Mouse (Mus musculus) Patski (cell line): ENCODE data around the gene Nrxn3. TPM values are rescaled to one million over a fixed set of nuclear protein-coding genes. Genes with fewer than 3 reads are reported as not detected.

Experiments used
- ATAC-seq: fragments of 100-300 bp; one replicate; pipeline ENCODE4 v1.8.0; 2021
- CTCF ChIA-PET: fragments of 350-600 bp; sonication (Branson Sonifier 250); formaldehyde crosslinking; loops from one replicate; lab custom pipeline; 2022; ENCODE audit warnings: inconsistent platforms; lab: Charles Lee
- POLR2A ChIA-PET: fragments of 350-600 bp; sonication (Branson Sonifier 250); formaldehyde crosslinking; loops from one replicate; lab custom pipeline; 2022; ENCODE audit warnings: antibody characterized with exemption, inconsistent platforms; lab: Charles Lee
- DNase-seq: peaks from one replicate; pipeline ENCODE4 v3.0.0-alpha.2; 2011; ENCODE audit warnings: low read depth, low spot score
- H3K27me3 ChIP-seq: fragments of 371-371 bp; one replicate; pipeline ENCODE4 v1.5.1; 2021
- CTCF ChIP-seq: fragments of 100-300 bp; IDR thresholded peaks from one replicate; pipeline ENCODE4 v1.5.1; 2021
- in situ Hi-C: fragments of 300-500 bp; cut with MboI; formaldehyde crosslinking; loops from 3 replicates; pipeline ENCODE4 v1.11.1; 2018; ENCODE audit warnings: low pct_unique_long_range_greater_than_20kb, mixed read lengths
- polyA plus RNA-seq: library from polyadenylated mRNA; unstranded; gene quantifications from one replicate; pipeline ENCODE4 v1.2.3, GENCODE M21; 2021

The Nrxn3 gene
- polyA plus RNA-seq, 1 experiment from 2014 or later = not detected

- POLR2A ChIA-PET = no interaction called here
- in situ Hi-C loops = loop anchor here (10.0 to 25.0 kb wide), 3 partner anchors 653 to 1816 kb away; no protein-coding TSS in a partner anchor
Measured at GRCm38 (mm10) chr12:89508970-89509369, 786.3 kb downstream of the Nrxn3 start.

DNA sequence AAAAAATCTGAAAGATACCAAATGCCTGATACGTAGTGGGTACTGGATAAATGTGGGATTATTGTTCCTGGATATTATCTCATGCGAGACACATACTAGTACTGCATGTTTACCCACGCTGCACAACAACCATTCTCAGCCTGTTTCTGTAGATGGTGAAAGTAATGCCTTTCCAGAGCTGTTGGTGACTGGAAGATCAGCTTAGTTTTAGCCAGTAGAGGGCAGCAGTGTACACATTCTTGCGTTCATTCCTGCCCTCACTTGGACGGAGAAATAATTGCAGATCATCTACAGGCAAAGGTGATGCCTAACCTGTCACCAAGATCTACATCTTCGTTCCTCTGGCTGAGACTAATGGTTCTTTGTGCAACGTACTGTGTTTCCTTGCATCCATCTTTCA is 791.1 kb downstream of the Nrxn3 start:
- POLR2A ChIA-PET = no interaction called here
- peak; percentile 68 for TF ChIP-seq CTCF
- ATAC-seq (peak; percentile 62), DNase-seq (no peak)
- in situ Hi-C loops = loop anchor here (25.0 kb wide), 2 partner anchors 649 to 874 kb away; no protein-coding TSS in a partner anchor
- CTCF ChIA-PET = interaction anchor here (1.0 kb wide), 1 partner anchor 885 kb away, joined by 5 read pairs; no protein-coding TSS in a partner anchor
- H3K27me3 ChIP-seq = no peaks in the 10 kb centered on the region

More at GRCm38 (mm10) chr12:89508970-89509369, 786.3 kb downstream of the Nrxn3 start:
- CTCF ChIA-PET = no interaction called here
- no peak for ATAC-seq
- no peak for TF ChIP-seq CTCF
- no peak for DNase-seq
- H3K27me3 ChIP-seq = no peaks in the 10 kb centered on the region

DNA sequence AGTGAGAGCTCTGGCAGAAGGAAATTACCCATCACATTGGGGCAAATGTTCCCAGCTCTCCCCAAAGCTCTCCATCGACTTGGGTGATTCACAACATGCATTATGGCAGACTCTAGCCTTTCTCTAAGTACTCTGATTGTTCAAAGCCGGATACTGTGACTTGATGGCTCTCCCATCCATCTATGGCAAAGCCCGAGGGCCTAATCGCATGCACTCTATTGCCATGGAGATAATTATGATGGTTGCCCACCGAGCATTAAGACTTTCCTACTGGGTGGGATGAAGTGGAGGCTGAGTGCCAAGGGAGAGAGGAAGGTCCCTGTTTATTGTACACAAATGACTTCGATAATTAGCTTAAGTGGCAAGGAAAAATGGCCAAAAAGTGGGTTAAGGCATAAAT is 793.4 kb downstream of the Nrxn3 start:
- DNase-seq (no peak), ATAC-seq (no peak)
- ChIA-PET CTCF (no interaction called here), POLR2A (no interaction called here)
- H3K27me3 ChIP-seq = peaks cover 3% of the 10 kb centered on the region
- in situ Hi-C loops = loop anchor here (25.0 kb wide), 2 partner anchors 646 to 871 kb away; no protein-coding TSS in a partner anchor
- no peak for TF ChIP-seq CTCF

- CTCF ChIA-PET = no interaction called here
- no peak for DNase-seq
- peaks cover 3% of the 10 kb centered on the region for H3K27me3 ChIP-seq
- no peak for ATAC-seq
- no peak for TF ChIP-seq CTCF
- in situ Hi-C loops = no loop called here
- POLR2A ChIA-PET = no interaction called here
Measured at GRCm38 (mm10) chr12:89530679-89531350, 808.1 kb downstream of the Nrxn3 start.

GRCm38 (mm10) chr12:89551291-89551690 is 828.6 kb downstream of the Nrxn3 start:
- POLR2A ChIA-PET = no interaction called here
- DNase-seq (no peak), ATAC-seq (no peak)
- in situ Hi-C loops = no loop called here
- H3K27me3 ChIP-seq = peaks cover 3% of the 10 kb centered on the region
- TF ChIP-seq CTCF = no peak
- CTCF ChIA-PET = no interaction called here

DNA sequence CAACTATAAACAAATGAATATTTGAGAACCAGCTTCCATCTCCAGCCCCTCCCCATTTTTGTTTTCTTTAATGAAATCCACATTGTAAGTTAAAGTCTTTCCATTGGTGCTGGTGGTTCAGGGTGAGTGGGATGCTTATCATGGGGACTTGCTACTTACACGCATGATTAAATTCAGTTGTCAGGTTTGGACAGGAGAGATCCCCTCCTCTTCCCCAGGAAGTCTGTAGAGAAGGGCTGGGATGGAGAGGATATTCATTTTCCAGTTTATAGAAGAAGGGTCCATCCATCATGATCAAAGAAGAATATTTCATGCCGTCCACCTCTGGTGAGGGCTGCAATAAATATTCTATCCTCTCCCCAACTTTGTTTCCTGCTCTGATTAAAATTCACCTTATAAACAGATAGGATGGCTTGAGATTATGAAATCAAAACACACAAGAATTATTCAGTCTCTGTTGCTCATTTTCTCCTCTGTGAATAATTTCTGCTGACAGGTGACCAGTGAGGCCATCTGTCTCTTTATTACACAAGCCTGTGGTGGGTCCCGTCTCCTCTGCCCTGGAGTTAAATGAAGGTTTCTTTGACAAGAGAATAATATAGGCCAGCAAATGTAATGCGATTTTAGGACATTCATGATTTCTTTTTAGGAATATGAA is 830.7 kb downstream of the Nrxn3 start:
- no peak for TF ChIP-seq CTCF
- ATAC-seq = no peak
- in situ Hi-C loops = no loop called here

GRCm38 (mm10) chr12:89554171-89554570 is 831.5 kb downstream of the Nrxn3 start:
- CTCF ChIA-PET = no interaction called here
- ATAC-seq = no peak
- TF ChIP-seq CTCF = no peak

More for the DNA sequence above, 830.7 kb downstream of the Nrxn3 start:
- CTCF ChIA-PET = no interaction called here
- POLR2A ChIA-PET = no interaction called here
- peaks cover 3% of the 10 kb centered on the region for H3K27me3 ChIP-seq
- no peak for DNase-seq

GRCm38 (mm10) chr12:89554740-89555430 is 832.2 kb downstream of the Nrxn3 start:
- DNase-seq = no peak
- ChIA-PET POLR2A (no interaction called here), CTCF (no interaction called here)
- H3K27me3 ChIP-seq = peaks cover 3% of the 10 kb centered on the region
- TF ChIP-seq CTCF = no peak
- in situ Hi-C loops = no loop called here
- no peak for ATAC-seq

More at GRCm38 (mm10) chr12:89554171-89554570, 831.5 kb downstream of the Nrxn3 start:
- POLR2A ChIA-PET = no interaction called here
- DNase-seq = no peak
- peaks cover 3% of the 10 kb centered on the region for H3K27me3 ChIP-seq
- in situ Hi-C loops = no loop called here

DNA sequence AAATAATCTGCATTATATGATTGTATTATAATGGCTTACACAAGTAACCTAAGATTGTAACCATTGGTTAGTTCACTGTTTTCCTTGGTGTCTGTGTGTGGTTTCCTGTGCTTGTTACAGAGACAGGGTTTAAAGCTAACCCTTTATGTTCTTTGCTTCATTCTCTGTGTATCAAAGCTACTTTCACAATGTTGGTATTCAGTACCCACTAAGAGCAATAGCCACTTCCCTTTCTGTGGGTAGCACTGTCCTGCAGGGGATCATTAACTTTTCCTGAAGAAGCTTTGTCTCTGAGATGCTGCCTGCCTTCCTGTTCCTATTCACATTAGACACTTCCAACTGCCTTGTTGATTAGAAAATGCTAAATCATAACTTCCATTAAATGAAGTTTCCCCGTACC is 836.2 kb downstream of the Nrxn3 start:
- no peak for ATAC-seq
- no peak for DNase-seq
- in situ Hi-C loops = no loop called here
- peaks cover 3% of the 10 kb centered on the region for H3K27me3 ChIP-seq
- ChIA-PET CTCF (no interaction called here), POLR2A (no interaction called here)
- no peak for TF ChIP-seq CTCF

DNA sequence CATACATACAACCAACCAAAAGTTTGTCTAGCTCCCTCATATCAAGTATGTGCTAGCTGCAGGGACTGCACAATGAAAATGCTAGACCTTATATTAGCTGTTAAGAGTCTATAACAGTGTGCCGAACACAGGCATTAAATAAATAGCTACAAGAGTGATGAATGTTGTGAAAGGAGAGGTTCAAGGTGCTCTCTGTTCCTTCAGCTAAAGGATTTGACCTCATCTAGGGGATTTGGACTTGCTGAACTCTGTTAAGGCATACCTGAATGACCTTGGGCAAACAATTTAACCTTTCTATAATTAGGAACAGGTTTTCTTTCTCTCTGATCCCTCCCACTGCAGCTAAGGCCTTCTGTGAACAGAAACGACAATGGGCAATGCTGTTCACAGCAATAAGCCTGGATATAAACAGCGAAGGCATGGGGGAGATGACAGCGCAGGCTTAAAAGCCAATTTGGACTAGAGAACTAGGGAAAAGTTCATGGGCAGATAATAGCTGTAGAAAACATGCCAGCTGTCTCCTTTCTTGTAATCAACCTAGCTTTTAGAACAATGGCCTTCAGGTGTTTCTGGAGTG is 839.4 kb downstream of the Nrxn3 start:
- ATAC-seq (no peak), DNase-seq (no peak)
- POLR2A ChIA-PET = interaction anchor here (0.6 kb wide), 1 partner anchor 41 kb away, joined by 3 read pairs; no protein-coding TSS in a partner anchor

More for the DNA sequence above, 839.4 kb downstream of the Nrxn3 start:
- H3K27me3 ChIP-seq = no peaks in the 10 kb centered on the region
- CTCF ChIA-PET = no interaction called here
- in situ Hi-C loops = no loop called here
- TF ChIP-seq CTCF = no peak
